Mouse (Mus musculus): ENCODE measurements at regions not wholly inside any gene's neighbourhood (a gene's known extent, or its start where the extent isn't known, plus 50 kb on each side); places are given as distances from the start of the nearest gene placed in this dataset.
A peak's percentile ranks its signal among the peaks of the same experiment; 100 is the strongest.

- intact Hi-C loops (cut with DNase I) = no loop called here
- no peak for DNase-seq (ENCODE audit: extremely low spot score in 1 of 2, low spot score in 2 of 2)
Measured at GRCm38 (mm10) chr4:80002738-80003635, 830.9 kb upstream of the Tyrp1 start.

DNA sequence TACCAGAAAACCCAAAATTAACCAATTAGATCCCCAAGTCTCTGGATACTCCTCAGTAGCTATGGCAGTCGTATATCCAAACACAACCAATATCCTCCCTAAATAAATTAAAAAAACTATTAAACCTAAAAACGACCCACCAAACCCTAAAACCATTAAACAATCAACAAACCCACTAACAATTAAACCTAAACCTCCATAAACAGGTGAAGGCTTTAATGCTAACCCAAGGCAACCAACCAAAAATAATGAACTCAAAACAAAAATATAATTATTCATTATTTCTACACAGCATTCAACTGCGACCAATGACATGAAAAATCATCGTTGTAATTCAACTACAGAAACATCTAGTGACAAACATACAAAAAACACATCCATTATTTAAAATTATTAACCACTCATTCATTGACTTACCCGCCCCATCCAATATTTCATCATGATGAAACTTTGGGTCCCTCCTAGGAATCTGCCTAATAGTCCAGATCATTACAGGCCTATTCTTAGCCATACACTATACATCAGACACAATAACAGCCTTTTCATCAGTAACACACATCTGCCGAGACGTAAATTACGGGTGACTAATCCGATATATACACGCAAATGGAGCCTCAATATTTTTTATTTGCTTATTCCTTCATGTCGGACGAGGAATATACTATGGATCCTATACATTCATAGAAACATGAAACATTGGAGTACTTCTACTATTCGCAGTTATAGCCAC lies 830.1 kb upstream of the Tyrp1 start:
- intact Hi-C loops (cut with DNase I) = no loop called here

DNA sequence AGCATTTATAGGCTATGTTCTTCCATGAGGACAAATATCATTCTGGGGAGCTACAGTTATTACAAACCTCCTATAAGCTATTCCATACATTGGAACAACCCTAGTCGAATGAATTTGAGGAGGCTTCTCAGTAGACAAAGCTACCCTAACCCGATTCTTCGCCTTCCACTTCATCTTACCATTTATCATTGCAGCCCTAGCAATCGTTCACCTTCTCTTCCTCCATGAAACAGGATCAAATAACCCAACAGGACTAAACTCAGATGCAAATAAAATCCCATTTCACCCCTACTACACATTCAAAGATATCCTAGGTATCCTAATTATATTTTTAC lies 829.6 kb upstream of the Tyrp1 start:
- intact Hi-C loops (cut with DNase I) = no loop called here

More for the DNA sequence above, 830.1 kb upstream of the Tyrp1 start:
- no peak for DNase-seq (ENCODE audit: extremely low spot score in 1 of 2, low spot score in 2 of 2)

DNA sequence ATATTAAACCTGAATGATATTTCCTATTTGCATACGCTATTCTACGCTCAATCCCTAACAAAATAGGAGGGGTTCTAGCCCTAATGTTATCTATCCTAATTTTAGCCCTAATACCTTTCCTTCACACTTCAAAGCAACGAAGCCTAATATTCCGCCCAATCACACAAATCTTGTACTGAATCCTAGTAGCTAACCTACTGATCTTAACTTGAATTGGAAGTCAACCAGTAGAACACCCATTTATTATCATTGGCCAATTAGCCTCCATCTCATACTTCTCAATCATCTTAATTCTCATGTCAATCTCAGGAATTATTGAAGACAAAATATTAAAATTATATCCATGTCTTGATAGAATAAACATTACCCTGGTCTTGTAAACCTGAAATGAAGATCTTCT lies 829.1 kb upstream of the Tyrp1 start:
- DNase-seq (ENCODE audit: extremely low spot score in 1 of 2, low spot score in 2 of 2) = no peak
- intact Hi-C loops (cut with DNase I) = no loop called here

More for the DNA sequence above, 829.6 kb upstream of the Tyrp1 start:
- DNase-seq (ENCODE audit: extremely low spot score in 1 of 2, low spot score in 2 of 2) = no peak

GRCm38 (mm10) chr4:80027876-80028275 lies 806.0 kb upstream of the Tyrp1 start:
- no peak for DNase-seq (ENCODE audit: extremely low spot score in 1 of 2, low spot score in 2 of 2)
- intact Hi-C loops (cut with DNase I) = no loop called here

GRCm38 (mm10) chr4:80047956-80048355 lies 786.0 kb upstream of the Tyrp1 start:
- intact Hi-C loops (cut with DNase I) = no loop called here
- peak; percentile 33 to 45 for DNase-seq (ENCODE audit: extremely low spot score in 1 of 2, low spot score in 2 of 2)
